Mouse (Mus musculus): ENCODE data around the gene Aldh5a1. TPM values are rescaled to one million over a fixed set of nuclear protein-coding genes. Genes with fewer than 3 reads are reported as not detected.

Aldh5a1 gene
- polyA plus RNA-seq, 1 experiment from 2014 or later: 13.4 TPM

GRCm38 (mm10) chr13:24920333-24920977, 17.0 kb downstream of the Aldh5a1 start:
- Histone ChIP-seq H3K9ac (ENCODE audit: low read length) (no peak overlapping the region), H3K27me3 (ENCODE audit: control insufficient read depth, insufficient read depth, low read length) (no peaks in the 10 kb centered on the region), H3K36me3 (ENCODE audit: control insufficient read depth, insufficient read depth) (peaks cover 24% of the 10 kb centered on the region), H3K9me3 (replicated peaks; ENCODE audit: control insufficient read depth, low read length) (no peaks in the 10 kb centered on the region), H3K27ac (ENCODE audit: low read length) (no peak overlapping the region), H3K4me3 (ENCODE audit: low read length) (no peak overlapping the region), H3K4me1 (ENCODE audit: control insufficient read depth, insufficient read depth, low read length) (no peaks in the 10 kb centered on the region), H3K4me2 (ENCODE audit: low read depth, low read length) (no peak overlapping the region)
- 17% methylated on average over 5 of the region's 5 CpGs for WGBS
- ATAC-seq (replicated peaks; ENCODE audit: extremely low read depth, insufficient read depth, low FRiP score): peak; percentile 58

GRCm38 (mm10) chr13:24915831-24916230, 21.6 kb downstream of the Aldh5a1 start:
- Histone ChIP-seq H3K4me1 (ENCODE audit: control insufficient read depth, insufficient read depth, low read length) (peaks cover 6% of the 10 kb centered on the region; the same call in 1 of the 2 replicates), H3K4me3 (ENCODE audit: low read length) (no peak overlapping the region), H3K9ac (ENCODE audit: low read length) (no peak overlapping the region), H3K27me3 (ENCODE audit: control insufficient read depth, insufficient read depth, low read length) (no peaks in the 10 kb centered on the region), H3K36me3 (ENCODE audit: control insufficient read depth, insufficient read depth) (peaks cover 19% of the 10 kb centered on the region), H3K27ac (ENCODE audit: low read length) (no peak overlapping the region), H3K9me3 (replicated peaks; ENCODE audit: control insufficient read depth, low read length) (no peaks in the 10 kb centered on the region), H3K4me2 (ENCODE audit: low read depth, low read length) (no peak overlapping the region)
- ATAC-seq (replicated peaks; ENCODE audit: extremely low read depth, insufficient read depth, low FRiP score): no peak
- 65% methylated on average over 13 of the region's 13 CpGs for WGBS

- Histone ChIP-seq H3K27me3 (ENCODE audit: control insufficient read depth, insufficient read depth, low read length) (no peaks in the 10 kb centered on the region), H3K4me2 (ENCODE audit: low read depth, low read length) (no peak overlapping the region), H3K27ac (ENCODE audit: low read length) (peak overlapping the region; percentile 14; the same call in 1 of the 2 replicates), H3K9ac (ENCODE audit: low read length) (no peak overlapping the region), H3K4me1 (ENCODE audit: control insufficient read depth, insufficient read depth, low read length) (peaks cover 6% of the 10 kb centered on the region; the same call in 1 of the 2 replicates), H3K4me3 (ENCODE audit: low read length) (no peak overlapping the region), H3K36me3 (ENCODE audit: control insufficient read depth, insufficient read depth) (peaks cover 19% of the 10 kb centered on the region), H3K9me3 (replicated peaks; ENCODE audit: control insufficient read depth, low read length) (no peaks in the 10 kb centered on the region)
- 68% methylated on average over 4 of the region's 4 CpGs for WGBS
- ATAC-seq (replicated peaks; ENCODE audit: extremely low read depth, insufficient read depth, low FRiP score): no peak
These were observed 22.5 kb downstream of the Aldh5a1 start for GRCm38 (mm10) chr13:24914915-24915314.

GRCm38 (mm10) chr13:24913576-24913975, 23.9 kb downstream of the Aldh5a1 start:
- H3K9me3 ChIP-seq (replicated peaks; ENCODE audit: control insufficient read depth, low read length): no peaks in the 10 kb centered on the region
- no peak overlapping the region for H3K27ac ChIP-seq (ENCODE audit: low read length)
- H3K27me3 ChIP-seq (ENCODE audit: control insufficient read depth, insufficient read depth, low read length): no peaks in the 10 kb centered on the region
- 89% methylated on average over 7 of the region's 7 CpGs for WGBS
- H3K4me2 ChIP-seq (ENCODE audit: low read depth, low read length): no peak overlapping the region
- peaks cover 16% of the 10 kb centered on the region for H3K36me3 ChIP-seq (ENCODE audit: control insufficient read depth, insufficient read depth)
- ATAC-seq (replicated peaks; ENCODE audit: extremely low read depth, insufficient read depth, low FRiP score): no peak
- no peak overlapping the region for H3K4me3 ChIP-seq (ENCODE audit: low read length)
- peaks cover 6% of the 10 kb centered on the region; the same call in 1 of the 2 replicates for H3K4me1 ChIP-seq (ENCODE audit: control insufficient read depth, insufficient read depth, low read length)
- H3K9ac ChIP-seq (ENCODE audit: low read length): no peak overlapping the region

DNA sequence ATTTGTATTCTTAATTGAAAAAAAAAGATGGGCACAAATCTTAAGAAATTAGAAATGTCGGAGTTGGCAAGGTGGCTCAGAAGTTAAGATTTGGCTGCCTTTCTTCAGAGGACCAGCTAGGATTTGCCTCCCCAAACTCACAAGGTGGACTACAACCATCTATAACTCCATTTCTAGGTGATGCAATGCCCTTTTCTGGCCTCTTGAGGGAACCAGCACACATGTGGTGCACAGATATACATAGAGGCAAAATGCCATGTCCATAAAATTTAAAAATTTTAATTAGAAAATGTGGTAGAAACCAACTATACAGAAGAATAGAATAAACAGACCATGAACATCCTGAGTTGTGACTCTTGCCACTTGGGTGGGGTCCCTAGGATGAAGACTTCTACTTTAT, 28.3 kb downstream of the Aldh5a1 start:
- ATAC-seq (replicated peaks; ENCODE audit: extremely low read depth, insufficient read depth, low FRiP score): no peak
- H3K27ac ChIP-seq (ENCODE audit: low read length): no peak overlapping the region
- no peak overlapping the region for H3K4me3 ChIP-seq (ENCODE audit: low read length)
- H3K27me3 ChIP-seq (ENCODE audit: control insufficient read depth, insufficient read depth, low read length): no peaks in the 10 kb centered on the region
- no peak overlapping the region for H3K9ac ChIP-seq (ENCODE audit: low read length)
- WGBS: 88% methylated on average over 1 of the region's 1 CpGs
- no peak overlapping the region for H3K4me2 ChIP-seq (ENCODE audit: low read depth, low read length)
- no peaks in the 10 kb centered on the region for H3K4me1 ChIP-seq (ENCODE audit: control insufficient read depth, insufficient read depth, low read length)
- no peaks in the 10 kb centered on the region for H3K9me3 ChIP-seq (replicated peaks; ENCODE audit: control insufficient read depth, low read length)
- H3K36me3 ChIP-seq (ENCODE audit: control insufficient read depth, insufficient read depth): peaks cover 8% of the 10 kb centered on the region

DNA sequence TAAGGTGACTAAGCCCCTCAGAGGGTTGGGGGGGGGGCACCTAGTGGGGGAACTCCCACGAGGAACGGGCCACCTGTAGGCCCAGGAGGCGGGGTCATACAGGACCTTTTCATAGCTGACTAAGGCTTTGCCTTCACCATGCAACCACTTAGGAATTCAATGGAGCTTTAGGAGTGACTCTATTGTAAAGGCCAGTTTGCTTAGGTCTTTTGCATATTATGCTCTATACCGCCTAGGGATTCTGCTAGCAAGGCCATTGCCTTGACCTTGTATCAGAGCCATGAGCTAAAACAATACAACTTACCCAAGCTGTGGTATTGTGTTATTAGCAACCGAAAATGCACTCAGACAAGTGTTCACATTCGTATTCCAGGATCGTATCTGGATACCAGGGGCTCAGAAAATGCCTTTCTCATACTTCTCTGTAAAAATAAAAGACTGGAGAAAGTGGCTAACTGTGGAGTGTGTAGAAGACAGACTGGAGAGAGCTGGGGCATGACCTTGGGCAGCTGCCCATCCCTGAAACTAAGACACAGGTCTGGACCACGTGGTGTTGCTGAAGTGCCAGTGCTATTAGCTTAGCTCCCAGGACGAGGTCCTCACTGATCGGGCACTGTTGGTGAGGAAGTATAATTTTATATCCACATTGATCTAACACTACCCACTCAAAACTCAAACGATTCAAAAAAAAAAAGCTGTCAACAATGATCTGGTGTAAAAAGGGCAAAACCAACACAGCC, 30.5 kb downstream of the Aldh5a1 start:
- H3K9ac ChIP-seq (ENCODE audit: low read length): no peak overlapping the region
- no peaks in the 10 kb centered on the region for H3K4me1 ChIP-seq (ENCODE audit: control insufficient read depth, insufficient read depth, low read length)
- no peak overlapping the region for H3K27ac ChIP-seq (ENCODE audit: low read length)
- no peak overlapping the region for H3K4me2 ChIP-seq (ENCODE audit: low read depth, low read length)
- H3K9me3 ChIP-seq (replicated peaks; ENCODE audit: control insufficient read depth, low read length): no peaks in the 10 kb centered on the region
- ATAC-seq (replicated peaks; ENCODE audit: extremely low read depth, insufficient read depth, low FRiP score): no peak
- H3K27me3 ChIP-seq (ENCODE audit: control insufficient read depth, insufficient read depth, low read length): no peaks in the 10 kb centered on the region
- 79% methylated on average over 11 of the region's 11 CpGs for WGBS
- H3K36me3 ChIP-seq (ENCODE audit: control insufficient read depth, insufficient read depth): no peaks in the 10 kb centered on the region; the same call in none of the 2 replicates
- no peak overlapping the region for H3K4me3 ChIP-seq (ENCODE audit: low read length)

DNA sequence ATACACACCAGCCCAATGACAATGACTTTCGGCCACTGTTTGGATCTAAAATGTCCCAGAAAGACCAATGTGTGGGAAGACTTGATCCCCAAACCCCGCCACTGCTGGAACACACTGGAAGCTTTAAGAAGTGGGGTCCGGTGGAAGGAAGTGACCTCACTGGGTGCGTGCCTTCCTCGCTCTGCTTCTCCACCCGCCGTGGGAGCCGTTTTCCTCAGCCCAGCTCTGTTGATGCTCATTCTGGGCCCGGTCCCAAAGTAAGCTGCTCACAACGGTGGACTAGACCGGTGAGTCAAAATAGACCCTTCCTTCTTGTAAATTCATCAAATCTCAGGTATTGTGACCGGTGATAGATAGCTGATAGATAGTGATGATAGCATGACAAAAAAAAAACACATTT, 32.0 kb downstream of the Aldh5a1 start:
- Histone ChIP-seq H3K4me2 (ENCODE audit: low read depth, low read length) (no peak overlapping the region), H3K27ac (ENCODE audit: low read length) (no peak overlapping the region), H3K27me3 (ENCODE audit: control insufficient read depth, insufficient read depth, low read length) (no peaks in the 10 kb centered on the region), H3K36me3 (ENCODE audit: control insufficient read depth, insufficient read depth) (no peaks in the 10 kb centered on the region), H3K4me1 (ENCODE audit: control insufficient read depth, insufficient read depth, low read length) (no peaks in the 10 kb centered on the region), H3K9ac (ENCODE audit: low read length) (no peak overlapping the region), H3K9me3 (replicated peaks; ENCODE audit: control insufficient read depth, low read length) (no peaks in the 10 kb centered on the region), H3K4me3 (ENCODE audit: low read length) (no peak overlapping the region)
- 81% methylated on average over 12 of the region's 12 CpGs for WGBS
- no peak for ATAC-seq (replicated peaks; ENCODE audit: extremely low read depth, insufficient read depth, low FRiP score)

GRCm38 (mm10) chr13:24903412-24903811, 34.0 kb downstream of the Aldh5a1 start:
- ATAC-seq (replicated peaks; ENCODE audit: extremely low read depth, insufficient read depth, low FRiP score): peak; percentile 60; the same call in 1 of the 2 replicates
- Histone ChIP-seq H3K36me3 (ENCODE audit: control insufficient read depth, insufficient read depth) (no peaks in the 10 kb centered on the region), H3K9me3 (replicated peaks; ENCODE audit: control insufficient read depth, low read length) (no peaks in the 10 kb centered on the region), H3K9ac (ENCODE audit: low read length) (no peak overlapping the region), H3K4me1 (ENCODE audit: control insufficient read depth, insufficient read depth, low read length) (no peaks in the 10 kb centered on the region), H3K4me2 (ENCODE audit: low read depth, low read length) (no peak overlapping the region), H3K27me3 (ENCODE audit: control insufficient read depth, insufficient read depth, low read length) (no peaks in the 10 kb centered on the region), H3K4me3 (ENCODE audit: low read length) (no peak overlapping the region), H3K27ac (ENCODE audit: low read length) (peak overlapping the region; percentile 59; the same call in 1 of the 2 replicates)
- 39% methylated on average over 6 of the region's 6 CpGs for WGBS

GRCm38 (mm10) chr13:24901916-24902315, 35.5 kb downstream of the Aldh5a1 start:
- no peaks in the 10 kb centered on the region for H3K4me1 ChIP-seq (ENCODE audit: control insufficient read depth, insufficient read depth, low read length)
- no peak overlapping the region for H3K4me2 ChIP-seq (ENCODE audit: low read depth, low read length)
- no peak overlapping the region for H3K4me3 ChIP-seq (ENCODE audit: low read length)
- no peak for ATAC-seq (replicated peaks; ENCODE audit: extremely low read depth, insufficient read depth, low FRiP score)
- WGBS: 91% methylated on average over 2 of the region's 2 CpGs
- H3K36me3 ChIP-seq (ENCODE audit: control insufficient read depth, insufficient read depth): no peaks in the 10 kb centered on the region
- no peaks in the 10 kb centered on the region for H3K27me3 ChIP-seq (ENCODE audit: control insufficient read depth, insufficient read depth, low read length)
- no peaks in the 10 kb centered on the region for H3K9me3 ChIP-seq (replicated peaks; ENCODE audit: control insufficient read depth, low read length)
- no peak overlapping the region for H3K27ac ChIP-seq (ENCODE audit: low read length)
- H3K9ac ChIP-seq (ENCODE audit: low read length): no peak overlapping the region

Data from heart, embryonic 16.5 days (tissue).